Mouse (Mus musculus) lung, postnatal 25 days (tissue): ENCODE measurements around the gene Oosp3.

Experiments
- DNase-seq: peaks from one replicate; pipeline ENCODE4 v3.0.0; 2022; ENCODE audit warnings: low spot score

The Oosp3 gene

DNA sequence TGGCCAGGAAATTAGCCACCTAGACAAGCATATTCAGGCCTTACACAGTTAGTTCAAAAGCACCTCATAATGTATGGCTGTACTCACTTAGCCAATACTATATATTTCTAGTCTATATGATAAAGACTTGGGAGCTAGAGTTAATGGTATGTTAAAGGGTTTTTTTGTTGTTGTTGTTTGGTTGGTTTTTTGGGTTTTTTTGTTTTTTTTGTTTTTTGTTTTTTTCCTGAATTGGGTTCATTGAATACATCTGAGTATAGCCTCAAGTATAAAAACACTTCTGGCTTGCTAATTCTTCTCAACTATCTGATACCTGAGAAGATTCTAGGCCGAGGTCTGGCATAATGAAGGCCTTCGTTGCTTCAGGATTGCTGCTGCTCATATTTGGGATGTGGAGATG is at the start of gene Oosp3:
Oosp3 (plus strand) TSS at position 301 of the 400 bp plus-strand sequence.
- DNase-seq: no peak

DNA sequence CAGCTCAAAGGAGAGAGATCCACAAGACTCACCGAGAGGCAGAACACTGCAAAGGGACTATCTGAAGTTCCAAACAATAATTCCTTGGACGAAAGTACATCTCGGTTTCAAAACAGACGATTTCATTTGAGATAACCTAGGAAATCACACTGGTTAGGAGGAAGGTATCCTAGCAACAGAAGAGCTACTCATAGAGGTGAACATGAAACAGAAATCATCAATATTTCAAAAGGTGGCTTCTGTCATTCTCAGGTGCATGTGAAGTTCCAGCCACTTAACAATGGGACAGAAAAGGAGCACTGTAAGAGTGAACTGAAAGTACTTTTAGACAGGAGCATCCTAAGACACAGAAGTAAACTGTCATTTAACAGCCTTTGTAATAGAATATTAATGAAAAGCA is 47.3 kb upstream of the Oosp3 start:
- no peak for DNase-seq

DNA sequence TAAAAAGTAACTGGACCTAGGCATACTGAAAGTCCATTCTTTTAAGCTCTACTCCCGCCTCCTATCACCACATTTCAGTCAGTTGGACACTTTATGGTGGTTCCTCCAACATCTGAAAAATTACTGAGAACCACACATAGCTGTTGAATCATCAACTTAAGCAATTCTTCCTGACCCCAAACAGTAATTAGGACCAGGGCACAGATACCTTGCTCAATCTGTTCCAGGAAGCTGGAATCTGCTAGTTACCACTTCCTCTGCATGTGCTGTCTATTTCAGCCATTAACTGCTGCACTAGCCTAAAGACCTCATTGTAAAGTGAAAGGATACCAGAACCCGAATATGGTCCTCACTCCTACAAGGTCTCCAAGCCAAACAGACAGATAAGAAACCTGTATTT is 37.7 kb upstream of the Oosp3 start:
- peak; percentile 1 for DNase-seq

DNA sequence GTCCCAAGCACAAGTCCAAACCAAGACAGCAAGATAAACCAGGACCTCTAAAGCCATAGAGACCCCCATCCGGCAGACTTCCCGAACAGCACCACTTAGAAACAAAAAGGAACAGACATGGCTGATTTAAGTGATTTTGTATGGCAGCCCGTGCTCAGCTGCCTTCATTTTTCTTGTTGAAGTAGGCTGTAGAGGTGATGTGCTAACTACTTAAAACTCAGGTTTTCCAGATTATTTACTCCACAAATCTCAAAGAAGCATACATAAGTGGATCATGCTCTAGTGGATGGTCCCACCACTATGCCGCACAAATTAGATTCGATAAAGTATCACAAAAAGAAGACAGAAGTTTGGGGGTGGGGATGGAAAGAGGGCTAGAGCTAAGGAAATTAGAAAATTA is 36.4 kb upstream of the Oosp3 start, which contains the start of gene Oosp2:
Oosp2 (minus strand) TSS at position 101 of the 400 bp plus-strand sequence.
- no peak for DNase-seq

DNA sequence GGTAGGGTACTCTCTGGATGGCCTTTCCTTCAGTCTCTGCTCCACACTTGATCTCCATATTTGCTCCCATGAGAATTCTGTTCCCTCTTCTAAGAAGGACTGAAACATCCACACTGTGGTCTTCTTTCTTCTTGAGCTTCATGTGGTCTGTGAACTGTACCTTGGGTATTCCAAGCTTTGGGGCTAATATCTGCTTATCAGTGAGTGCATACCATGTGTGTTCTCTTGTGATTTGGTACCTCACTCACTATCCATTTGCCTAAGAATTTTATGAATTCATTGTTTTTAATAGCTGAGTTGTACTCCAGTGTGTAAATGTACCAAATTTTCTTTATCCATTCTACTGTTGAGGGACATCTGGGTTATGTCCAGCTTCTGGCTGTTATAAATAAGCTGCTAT is 35.3 kb upstream of the Oosp3 start:
- no peak for DNase-seq

DNA sequence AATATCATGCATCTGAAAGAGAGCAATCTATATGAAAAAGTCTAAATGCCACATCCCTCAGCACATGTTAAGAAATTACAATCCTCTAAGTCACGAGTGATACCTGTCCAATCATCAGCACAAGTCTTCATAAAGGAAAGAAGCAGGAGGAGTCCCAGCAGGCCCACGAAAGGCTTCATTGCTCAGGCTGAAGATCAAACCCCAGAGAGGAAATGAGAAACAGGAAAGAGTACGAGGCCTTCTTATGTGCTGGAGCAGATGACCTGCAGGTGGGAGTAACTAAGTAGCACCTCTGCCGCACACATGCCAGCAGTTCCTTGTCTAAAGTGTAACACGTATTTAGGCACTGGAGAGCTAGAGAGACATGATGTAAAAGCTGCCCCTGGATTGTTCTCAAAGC is 6.0 kb upstream of the Oosp3 start, which contains the start of gene Oosp1:
Oosp1 (minus strand) TSS at position 312 of the 400 bp plus-strand sequence.
- no peak for DNase-seq

DNA sequence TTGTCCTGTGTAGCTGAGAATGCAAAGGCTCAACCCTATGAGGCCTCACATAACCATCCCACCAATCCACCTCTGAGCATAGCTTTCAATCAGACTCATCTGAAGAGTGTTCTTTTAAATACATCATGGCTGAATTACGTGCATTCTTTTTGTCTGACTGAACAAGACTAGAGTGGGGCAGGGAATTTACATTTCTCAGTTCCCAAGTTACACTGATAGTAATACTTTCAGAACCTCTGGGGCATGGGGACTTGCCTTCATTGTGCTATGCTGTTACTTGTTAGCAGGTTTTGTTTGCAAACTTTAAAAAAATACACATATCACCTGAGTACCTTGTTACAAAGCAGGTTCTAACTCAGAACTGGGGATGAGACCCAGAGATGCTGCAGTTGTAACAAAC is 5.4 kb upstream of the Oosp3 start:
- no peak for DNase-seq

DNA sequence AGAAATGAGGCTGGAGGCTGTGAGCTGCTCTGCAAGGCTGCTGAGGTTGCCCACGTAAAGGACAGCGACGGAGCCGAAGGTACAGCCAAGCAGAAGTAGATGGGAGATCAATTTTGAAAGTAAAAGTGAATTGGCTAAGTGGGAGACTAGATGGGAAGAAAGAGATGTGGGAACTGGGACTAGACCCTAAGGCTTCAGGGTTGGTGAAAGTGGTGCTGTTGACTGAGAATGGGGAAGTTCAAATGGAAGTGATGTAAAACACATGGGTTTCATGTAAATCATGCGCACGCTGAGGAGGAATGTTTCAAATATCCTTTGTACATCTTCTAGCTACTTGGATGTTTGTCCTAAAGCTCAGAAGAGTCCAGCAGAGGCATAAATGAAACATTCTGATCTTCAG is 1.5 kb downstream of the Oosp3 start:
- DNase-seq: no peak

DNA sequence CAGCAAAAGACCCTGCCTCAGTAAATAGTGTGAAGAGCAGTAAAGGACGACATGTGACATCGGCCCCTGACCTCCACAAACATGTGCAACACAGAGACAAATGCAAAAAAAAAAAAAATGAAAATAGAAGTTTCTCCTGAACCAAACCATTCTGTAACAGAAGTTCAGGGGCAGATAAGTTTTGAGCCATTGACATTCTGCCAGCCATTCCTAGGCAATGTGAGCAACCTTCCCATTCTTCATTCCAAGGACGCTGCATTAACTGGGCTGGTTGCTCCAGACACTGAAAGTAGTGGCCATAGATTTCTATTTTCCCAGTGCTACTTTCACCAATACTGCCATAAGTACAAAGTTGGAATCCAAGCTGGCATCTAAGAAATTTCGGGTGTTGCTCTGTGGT is 15.6 kb downstream of the Oosp3 start:
- no peak for DNase-seq

DNA sequence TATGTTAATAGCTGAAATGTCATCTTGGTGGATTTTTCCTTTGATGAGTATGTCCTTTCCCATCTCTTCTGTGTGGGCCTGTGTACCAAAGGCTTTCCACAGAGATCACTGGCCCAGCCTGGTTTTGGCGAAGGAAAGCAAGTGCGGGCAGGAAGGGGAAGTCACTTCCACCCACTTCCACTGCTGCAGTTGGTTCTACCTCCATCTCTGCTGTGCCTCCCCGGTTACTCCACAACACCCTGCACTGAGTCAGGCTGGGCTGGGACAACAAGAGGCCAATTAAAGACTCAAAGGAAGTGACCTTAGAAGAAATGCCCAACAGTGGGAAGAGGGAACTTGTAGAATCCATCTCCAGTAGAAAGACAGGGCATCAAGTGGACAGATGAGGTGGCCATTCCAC is 23.2 kb downstream of the Oosp3 start:
- DNase-seq: no peak

DNA sequence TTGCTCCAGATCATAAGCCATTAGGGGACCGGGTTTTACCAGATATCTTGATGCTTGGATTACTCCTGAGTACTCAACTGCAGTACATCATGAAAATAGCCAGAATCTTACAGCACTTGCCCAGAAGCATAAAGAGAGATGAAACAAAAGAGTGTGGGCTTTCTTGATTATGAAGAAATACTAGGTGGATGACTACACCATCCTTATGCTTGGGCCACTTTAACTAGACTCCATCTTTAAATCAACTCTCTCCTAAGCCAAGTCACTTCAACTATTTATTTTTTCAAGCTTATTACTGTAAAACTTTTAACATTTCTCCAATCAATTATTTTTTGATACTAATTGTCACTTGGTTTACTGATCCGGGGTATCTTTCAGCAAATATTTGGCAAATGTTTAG is 27.0 kb downstream of the Oosp3 start:
- no peak for DNase-seq

DNA sequence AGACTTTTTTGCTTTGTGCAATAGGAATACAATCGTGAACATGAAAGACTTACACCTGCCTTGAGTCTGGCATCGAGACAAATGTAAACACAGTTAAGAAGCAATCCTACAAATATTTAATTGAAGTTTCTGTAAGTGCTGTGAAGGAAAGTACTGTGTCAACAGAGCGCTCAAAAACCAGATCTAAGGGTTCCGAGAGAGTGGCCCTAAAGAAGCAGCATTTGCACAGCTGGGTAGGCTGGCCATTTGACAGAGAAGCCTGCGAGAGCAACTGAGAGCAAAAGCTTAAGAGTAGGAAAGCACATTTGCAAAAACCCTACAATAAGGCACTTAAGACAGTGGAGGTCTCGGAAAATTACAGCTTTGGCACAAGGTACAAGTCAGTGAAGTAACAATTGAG is 27.4 kb downstream of the Oosp3 start:
- peak; percentile 50 for DNase-seq

DNA sequence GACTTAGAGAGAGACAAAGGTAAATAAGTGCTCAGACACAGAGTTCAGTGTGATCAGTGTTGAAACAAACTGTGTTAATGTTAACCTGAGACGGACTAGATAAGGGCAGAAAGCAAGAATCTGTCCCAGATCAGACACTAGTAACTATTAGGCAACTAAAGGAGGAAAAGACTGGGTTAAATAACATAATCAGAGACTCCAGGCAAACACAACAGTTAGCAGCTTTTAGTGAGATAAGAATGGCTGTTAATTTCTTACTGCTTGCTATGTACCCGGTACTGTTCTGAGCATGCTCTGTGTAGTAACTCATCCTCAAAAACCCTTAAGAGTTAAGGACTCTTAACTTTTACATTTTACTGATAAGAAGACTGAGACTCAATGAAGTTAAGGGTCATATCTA is 29.1 kb downstream of the Oosp3 start:
- no peak for DNase-seq

DNA sequence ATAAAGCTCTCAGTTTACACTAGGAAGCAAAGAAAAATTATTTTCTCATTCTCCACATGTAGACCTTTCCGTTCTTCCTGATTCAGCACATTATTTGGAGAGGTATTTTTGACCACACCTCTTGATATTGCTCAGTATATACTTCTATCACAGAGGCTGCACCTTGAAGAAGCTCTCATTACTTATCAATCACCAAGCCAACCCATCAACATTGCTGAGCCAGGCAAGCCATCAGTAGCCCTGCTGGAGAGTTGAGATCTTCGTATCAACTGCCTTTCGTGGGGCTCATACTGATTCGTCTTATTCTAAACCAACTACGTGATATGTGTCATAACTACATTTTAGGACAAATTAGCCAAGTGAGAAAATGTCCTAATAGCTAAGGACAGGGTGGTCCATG is 30.4 kb downstream of the Oosp3 start:
- no peak for DNase-seq

DNA sequence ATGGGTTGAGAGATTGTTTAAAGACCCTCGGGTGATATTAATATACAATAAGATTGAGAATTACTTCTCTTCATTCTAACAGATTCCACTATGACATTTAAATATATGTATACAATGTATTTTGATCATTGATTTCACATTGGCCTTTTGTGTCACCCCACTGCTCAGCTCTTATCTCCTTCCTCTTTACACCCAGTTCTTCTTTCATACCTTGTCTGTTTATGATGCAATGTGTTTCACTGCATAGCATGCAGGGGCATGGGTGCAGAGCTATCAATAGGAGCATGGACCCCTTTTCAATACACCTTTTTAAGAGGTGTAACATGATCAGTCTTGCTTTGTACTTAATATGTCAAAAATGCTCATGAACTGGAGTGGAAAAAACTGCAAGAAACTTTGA is 33.4 kb downstream of the Oosp3 start:
- DNase-seq: no peak

DNA sequence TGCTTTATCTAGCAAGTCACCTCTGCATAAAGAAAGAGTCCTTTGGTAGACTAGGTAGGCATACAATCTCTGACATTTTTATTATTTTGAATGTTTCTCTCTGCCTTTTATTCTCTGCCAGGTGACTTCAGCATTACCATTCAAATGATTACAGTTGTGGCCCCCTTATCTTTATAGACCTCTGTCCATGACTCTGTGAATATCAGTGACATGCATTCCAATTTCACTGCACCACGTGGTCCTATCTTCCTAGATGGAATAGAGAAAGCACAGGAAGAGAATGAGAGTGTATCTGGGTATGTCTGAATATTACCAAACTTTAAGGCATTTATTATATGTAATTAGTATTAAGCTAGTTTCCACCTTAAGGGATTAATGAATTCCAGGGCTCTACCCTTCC is 39.6 kb downstream of the Oosp3 start:
- DNase-seq: no peak

DNA sequence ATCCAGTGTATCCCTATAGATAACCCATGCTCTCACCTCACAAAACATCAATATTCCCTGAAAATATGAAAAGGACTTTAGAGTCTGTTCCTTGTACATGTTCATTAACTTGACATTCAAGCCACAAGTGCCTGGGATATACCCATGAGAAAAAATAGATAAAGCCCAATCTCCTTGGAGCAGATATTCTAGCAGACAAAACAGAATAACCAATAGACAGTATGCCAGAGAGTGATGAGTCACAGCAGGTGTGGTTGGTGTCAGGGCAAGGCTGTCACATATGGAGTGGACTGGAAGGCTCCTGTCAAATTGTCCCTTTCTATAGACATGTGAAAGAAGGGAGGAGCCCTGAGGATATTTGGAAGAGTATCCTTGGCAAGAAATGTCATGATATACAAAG is 48.8 kb downstream of the Oosp3 start:
- DNase-seq: no peak

DNA sequence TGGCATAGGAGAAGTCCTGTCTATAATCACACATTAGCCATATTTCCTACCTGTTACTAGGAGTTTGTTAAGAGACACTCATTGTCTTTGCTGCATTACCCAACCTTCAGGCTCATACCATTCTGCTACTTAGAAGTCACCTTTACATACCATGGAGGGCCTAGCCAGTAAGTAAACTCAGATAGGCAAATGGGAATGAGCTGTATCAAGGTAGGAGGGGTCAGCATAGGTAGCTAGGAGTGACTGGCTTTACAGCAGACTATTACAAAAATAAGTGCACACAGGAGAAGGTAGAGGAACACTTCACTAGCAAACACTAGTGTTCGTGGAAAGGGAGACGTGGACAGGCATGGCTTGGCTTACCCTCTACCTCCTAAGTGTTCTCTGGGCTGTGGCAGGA is 50.4 kb downstream of the Oosp3 start, which contains the start of gene Gif:
Gif (plus strand) TSS at position 257 of the 400 bp plus-strand sequence.
- DNase-seq: no peak
